Mouse (Mus musculus) neural tube, embryonic 13.5 days (tissue): ENCODE data around the gene Stn1. TPM values are rescaled to one million over a fixed set of nuclear protein-coding genes. Genes with fewer than 3 reads are reported as not detected.

Experiments used
- ATAC-seq: fragments of 200-750 bp; cut with Nextera tagmentation; 2 replicates; pipeline ENCODE4 v1.8.0; 2017; ENCODE audit warnings: low read depth, mild to moderate bottlenecking, moderate TSS enrichment, moderate library complexity
- H3K27ac ChIP-seq: fragments of 300-500 bp; sonication (generic); replicated peaks from 2 replicates; pipeline ENCODE4 v1.5.1; 2015; ENCODE audit warnings: moderate library complexity, mild to moderate bottlenecking, inconsistent platforms
- H3K27me3 ChIP-seq: fragments of 300-500 bp; sonication (generic); 2 replicates; pipeline ENCODE4 v1.6.1; 2015; ENCODE audit warnings: mild to moderate bottlenecking, inconsistent platforms
- H3K36me3 ChIP-seq: fragments of 300-500 bp; sonication (generic); 2 replicates; pipeline ENCODE4 v1.6.1; 2015; ENCODE audit warnings: mild to moderate bottlenecking, inconsistent platforms
- H3K4me1 ChIP-seq: fragments of 300-500 bp; sonication (generic); replicated peaks from 2 replicates; pipeline ENCODE4 v1.6.1; 2015; ENCODE audit warnings: inconsistent platforms
- H3K4me2 ChIP-seq: fragments of 300-500 bp; sonication (generic); 2 replicates; pipeline ENCODE4 v1.6.1; 2015; ENCODE audit warnings: inconsistent platforms, mild to moderate bottlenecking, moderate library complexity
- H3K4me3 ChIP-seq: fragments of 300-500 bp; sonication (generic); 2 replicates; pipeline ENCODE4 v1.5.1; 2015; ENCODE audit warnings: mild to moderate bottlenecking, inconsistent platforms
- H3K9ac ChIP-seq: fragments of 300-500 bp; sonication (generic); 2 replicates; pipeline ENCODE4 v1.6.1; 2015; ENCODE audit warnings: moderate library complexity, mild to moderate bottlenecking, inconsistent platforms
- H3K9me3 ChIP-seq: fragments of 300-500 bp; sonication (generic); 2 replicates; pipeline ENCODE4 v1.6.1; 2016; ENCODE audit warnings: inconsistent platforms
- WGBS: fragments of 180-500 bp; shearing (Covaris S2); methylation state at CpG from one replicate; pipeline ENCODE4 v1.1.7; 2015; 5-methylcytosine and 5-hydroxymethylcytosine counted together
- polyA plus RNA-seq: library from polyadenylated mRNA; unstranded; fragments of >200 nt; fragmentation: Nextera tagmentation; extraction: Ambion mirVana; gene quantifications from 2 replicates; pipeline ENCODE4 v1.2.1, GENCODE M21; 2015

Gene Stn1
- polyA plus RNA-seq, 1 experiment from 2014 or later, result 33.0 TPM

- peak; percentile 64 for ATAC-seq
- Histone ChIP-seq H3K9ac (peak overlapping the region; percentile 95), H3K36me3 (no peaks in the 10 kb centered on the region), H3K27ac (peak overlapping the region; percentile 90), H3K9me3 (no peaks in the 10 kb centered on the region), H3K4me2 (peak overlapping the region; percentile 90), H3K27me3 (no peaks in the 10 kb centered on the region), H3K4me3 (peak overlapping the region; percentile 79), H3K4me1 (peaks cover 58% of the 10 kb centered on the region)
- under 1% methylated on average over 46 of the region's 46 CpGs for WGBS
Measured at GRCm38 (mm10) chr19:47463636-47464303, 73.5 kb downstream of the Stn1 start.

GRCm38 (mm10) chr19:47463206-47463605 lies 74.1 kb downstream of the Stn1 start:
- ATAC-seq, result no peak
- no peaks in the 10 kb centered on the region for H3K9me3 ChIP-seq
- H3K4me2 ChIP-seq, result peak overlapping the region; percentile 90
- no peaks in the 10 kb centered on the region for H3K36me3 ChIP-seq
- H3K9ac ChIP-seq, result peak overlapping the region; percentile 95
- WGBS, result 1% methylated on average over 13 of the region's 13 CpGs
- H3K27me3 ChIP-seq, result no peaks in the 10 kb centered on the region
- peak overlapping the region; percentile 90 for H3K27ac ChIP-seq
- peaks cover 63% of the 10 kb centered on the region for H3K4me1 ChIP-seq
- peak overlapping the region; percentile 79 for H3K4me3 ChIP-seq

GRCm38 (mm10) chr19:47462725-47463124 lies 74.6 kb downstream of the Stn1 start:
- Histone ChIP-seq H3K36me3 (no peaks in the 10 kb centered on the region), H3K4me1 (peaks cover 68% of the 10 kb centered on the region), H3K27me3 (no peaks in the 10 kb centered on the region), H3K4me3 (peak overlapping the region; percentile 79), H3K4me2 (peak overlapping the region; percentile 90), H3K27ac (0 out of 2 replicates have a peak overlapping the region, but pooled peaks have one; percentile 90), H3K9me3 (no peaks in the 10 kb centered on the region), H3K9ac (peak overlapping the region; percentile 95)
- no peak for ATAC-seq
- WGBS, result 25% methylated on average over 6 of the region's 6 CpGs

- Histone ChIP-seq H3K27ac (no peak overlapping the region), H3K36me3 (no peaks in the 10 kb centered on the region), H3K4me2 (peak overlapping the region; percentile 90), H3K9ac (no peak overlapping the region), H3K27me3 (no peaks in the 10 kb centered on the region), H3K4me1 (peaks cover 75% of the 10 kb centered on the region), H3K4me3 (no peak overlapping the region), H3K9me3 (no peaks in the 10 kb centered on the region)
- 92% methylated on average over 3 of the region's 3 CpGs for WGBS
- no peak for ATAC-seq
Measured at GRCm38 (mm10) chr19:47461838-47462237, 75.5 kb downstream of the Stn1 start.

GRCm38 (mm10) chr19:47461386-47461785 lies 75.9 kb downstream of the Stn1 start:
- no peak overlapping the region for H3K4me3 ChIP-seq
- H3K9me3 ChIP-seq, result no peaks in the 10 kb centered on the region
- H3K27me3 ChIP-seq, result no peaks in the 10 kb centered on the region
- 67% methylated on average over 9 of the region's 9 CpGs for WGBS
- no peak for ATAC-seq
- H3K4me2 ChIP-seq, result 0 out of 2 replicates have a peak overlapping the region, but pooled peaks have one; percentile 11
- peaks cover 75% of the 10 kb centered on the region for H3K4me1 ChIP-seq
- peak overlapping the region; percentile 39; the same call in 1 of the 2 replicates for H3K27ac ChIP-seq
- H3K36me3 ChIP-seq, result no peaks in the 10 kb centered on the region
- no peak overlapping the region for H3K9ac ChIP-seq

- H3K4me1 ChIP-seq, result peaks cover 79% of the 10 kb centered on the region
- ATAC-seq, result no peak
- no peaks in the 10 kb centered on the region for H3K27me3 ChIP-seq
- H3K4me2 ChIP-seq, result peak overlapping the region; percentile 11; the same call in 1 of the 2 replicates
- H3K36me3 ChIP-seq, result no peaks in the 10 kb centered on the region
- no peaks in the 10 kb centered on the region for H3K9me3 ChIP-seq
- H3K9ac ChIP-seq, result peak overlapping the region; percentile 23; the same call in 1 of the 2 replicates
- H3K4me3 ChIP-seq, result no peak overlapping the region
- 63% methylated on average over 19 of the region's 19 CpGs for WGBS
- peak overlapping the region; percentile 39 for H3K27ac ChIP-seq
Measured at GRCm38 (mm10) chr19:47460120-47460960, 77.0 kb downstream of the Stn1 start.

GRCm38 (mm10) chr19:47459214-47459613 lies 78.1 kb downstream of the Stn1 start:
- ATAC-seq, result no peak
- Histone ChIP-seq H3K4me1 (peaks cover 83% of the 10 kb centered on the region), H3K9ac (no peak overlapping the region)

GRCm38 (mm10) chr19:47458504-47459161 lies 78.7 kb downstream of the Stn1 start:
- Histone ChIP-seq H3K4me2 (no peak overlapping the region), H3K9ac (no peak overlapping the region; the same call in 1 of the 2 replicates), H3K4me1 (peaks cover 87% of the 10 kb centered on the region), H3K27ac (no peak overlapping the region), H3K36me3 (no peaks in the 10 kb centered on the region), H3K27me3 (no peaks in the 10 kb centered on the region), H3K9me3 (no peaks in the 10 kb centered on the region), H3K4me3 (no peak overlapping the region)
- ATAC-seq, result no peak
- 68% methylated on average over 17 of the region's 17 CpGs for WGBS

More at GRCm38 (mm10) chr19:47459214-47459613, 78.1 kb downstream of the Stn1 start:
- Histone ChIP-seq H3K4me2 (no peak overlapping the region), H3K4me3 (no peak overlapping the region), H3K27me3 (no peaks in the 10 kb centered on the region), H3K36me3 (no peaks in the 10 kb centered on the region), H3K9me3 (no peaks in the 10 kb centered on the region), H3K27ac (no peak overlapping the region)
- WGBS, result 90% methylated on average over 5 of the region's 5 CpGs

- Histone ChIP-seq H3K27ac (no peak overlapping the region), H3K9me3 (no peaks in the 10 kb centered on the region), H3K4me2 (no peak overlapping the region), H3K27me3 (no peaks in the 10 kb centered on the region), H3K4me3 (no peak overlapping the region), H3K4me1 (peaks cover 84% of the 10 kb centered on the region), H3K36me3 (no peaks in the 10 kb centered on the region), H3K9ac (no peak overlapping the region)
- no peak for ATAC-seq
- WGBS, result 64% methylated on average over 13 of the region's 13 CpGs
Measured at GRCm38 (mm10) chr19:47457711-47458503, 79.4 kb downstream of the Stn1 start.

- ATAC-seq, result no peak
- no peaks in the 10 kb centered on the region for H3K36me3 ChIP-seq
Measured at GRCm38 (mm10) chr19:47456021-47456420, 81.3 kb downstream of the Stn1 start.

GRCm38 (mm10) chr19:47455001-47455755 lies 82.1 kb downstream of the Stn1 start:
- no peak overlapping the region for H3K27ac ChIP-seq
- no peak overlapping the region for H3K9ac ChIP-seq
- 86% methylated on average over 15 of the region's 15 CpGs for WGBS
- peaks cover 73% of the 10 kb centered on the region for H3K4me1 ChIP-seq
- H3K4me3 ChIP-seq, result no peak overlapping the region
- no peaks in the 10 kb centered on the region for H3K36me3 ChIP-seq
- H3K27me3 ChIP-seq, result no peaks in the 10 kb centered on the region
- H3K4me2 ChIP-seq, result no peak overlapping the region
- no peaks in the 10 kb centered on the region for H3K9me3 ChIP-seq
- ATAC-seq, result no peak

More at GRCm38 (mm10) chr19:47456021-47456420, 81.3 kb downstream of the Stn1 start:
- Histone ChIP-seq H3K9ac (no peak overlapping the region), H3K4me2 (no peak overlapping the region), H3K27ac (no peak overlapping the region), H3K4me1 (peaks cover 73% of the 10 kb centered on the region), H3K9me3 (no peaks in the 10 kb centered on the region), H3K27me3 (no peaks in the 10 kb centered on the region), H3K4me3 (no peak overlapping the region)
- WGBS, result 61% methylated on average over 6 of the region's 6 CpGs
